Mouse (Mus musculus): ENCODE results near the gene Cfap43.
"Not testable (repeated sequence)": the region's sequence is repeated elsewhere in the genome, so short reads cannot be mapped to it uniquely, and the experiment has no call there.

Gene Cfap43

GRCm38 (mm10) chr19:47849735-47850134 lies 69.4 kb downstream of the Cfap43 start:
- DNase-seq: no peak

DNA sequence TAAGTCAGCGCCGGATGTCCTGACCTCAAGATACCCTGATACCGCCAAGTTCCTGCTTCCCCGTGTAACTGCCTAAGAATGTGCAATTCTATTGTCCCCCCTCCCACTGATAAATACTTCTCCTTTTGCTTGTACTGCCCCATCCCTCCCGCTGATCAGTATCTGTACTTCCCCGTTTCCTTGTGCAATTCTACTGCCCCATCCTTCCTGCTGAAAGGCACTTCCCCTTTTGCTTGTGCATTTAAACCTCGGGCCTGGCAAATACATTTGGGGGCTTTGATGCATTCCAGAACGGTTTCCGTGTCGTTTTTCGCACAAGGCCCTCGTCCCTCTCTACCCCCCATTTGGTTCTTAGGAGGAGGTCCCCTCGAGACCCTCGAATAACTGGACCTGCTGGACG lies 77.9 kb downstream of the Cfap43 start:
- DNase-seq: not testable (repeated sequence)

GRCm38 (mm10) chr19:47837527-47837901 lies 81.6 kb downstream of the Cfap43 start:
- DNase-seq: no peak

- DNase-seq: peak; percentile 74
Measured at GRCm38 (mm10) chr19:47836701-47837526, 82.2 kb downstream of the Cfap43 start.

DNA sequence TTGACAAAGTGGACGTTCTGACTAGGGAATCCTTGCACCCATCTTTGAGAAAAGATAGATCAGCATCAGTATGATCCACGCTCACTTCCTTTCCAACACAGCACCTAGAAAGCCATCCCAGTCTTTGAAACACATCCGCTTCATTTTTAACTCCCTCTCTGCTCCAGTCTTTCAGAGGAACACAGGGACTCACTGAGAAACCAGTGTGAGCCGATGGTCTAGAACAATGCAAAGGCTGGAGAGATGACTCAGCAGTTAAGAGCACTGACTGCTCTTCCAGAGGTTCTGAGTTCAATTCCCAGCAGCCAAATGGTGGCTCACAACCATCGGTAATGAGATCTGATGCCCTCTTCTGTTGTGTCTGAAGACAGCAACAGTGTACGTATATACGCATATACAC lies 83.3 kb downstream of the Cfap43 start:
- no peak for DNase-seq

DNA sequence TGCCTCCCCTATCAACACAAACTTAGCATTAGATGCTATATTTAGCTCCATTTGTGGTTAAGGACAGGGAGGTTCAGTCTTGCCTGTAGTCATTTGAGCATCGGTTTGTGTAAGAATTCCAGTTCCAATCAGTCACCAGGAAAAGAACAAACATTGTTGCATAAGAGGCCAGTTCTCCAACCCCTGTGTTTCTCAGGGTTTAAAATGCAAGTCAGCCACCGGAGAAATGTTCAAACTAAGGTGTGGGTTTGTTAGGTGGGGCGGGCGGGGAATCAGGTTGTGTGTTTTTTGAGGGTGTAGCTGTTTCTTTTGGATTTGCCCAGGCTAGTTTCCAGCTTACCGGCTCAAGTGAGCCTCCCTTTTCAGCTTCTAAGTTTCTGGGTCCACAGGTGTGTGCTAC lies 84.5 kb downstream of the Cfap43 start:
- peak; percentile 67 for DNase-seq

GRCm38 (mm10) chr19:47832316-47832715 lies 86.8 kb downstream of the Cfap43 start:
- no peak for DNase-seq

- no peak for DNase-seq
Measured at GRCm38 (mm10) chr19:47831111-47831510, 88.0 kb downstream of the Cfap43 start.

DNA sequence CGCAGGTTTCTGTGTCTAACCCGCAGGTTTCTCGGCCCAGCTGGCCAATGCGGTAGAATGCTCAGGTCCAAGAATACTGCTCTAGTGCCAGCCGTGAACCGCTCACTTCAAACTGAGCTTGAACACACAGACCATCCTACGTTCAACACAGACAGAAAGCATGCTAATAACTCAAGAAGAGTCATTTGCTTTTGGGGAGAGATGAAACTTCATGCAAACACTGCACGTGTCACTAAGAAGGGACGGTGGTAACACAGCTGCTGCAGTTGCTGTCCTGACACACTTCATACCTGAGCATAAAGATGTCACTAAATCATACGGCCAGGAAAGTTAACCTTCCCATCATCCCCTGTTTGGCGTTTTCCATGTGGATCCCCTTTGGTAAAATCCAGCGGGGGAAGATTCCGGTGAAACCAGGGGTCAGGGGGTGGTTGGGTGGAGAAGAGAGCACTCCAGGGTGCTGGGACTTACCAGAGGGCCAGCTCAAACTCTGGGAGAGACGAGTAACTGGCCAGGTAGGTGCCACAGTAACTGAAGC lies 89.1 kb downstream of the Cfap43 start:
- no peak for DNase-seq

DNA sequence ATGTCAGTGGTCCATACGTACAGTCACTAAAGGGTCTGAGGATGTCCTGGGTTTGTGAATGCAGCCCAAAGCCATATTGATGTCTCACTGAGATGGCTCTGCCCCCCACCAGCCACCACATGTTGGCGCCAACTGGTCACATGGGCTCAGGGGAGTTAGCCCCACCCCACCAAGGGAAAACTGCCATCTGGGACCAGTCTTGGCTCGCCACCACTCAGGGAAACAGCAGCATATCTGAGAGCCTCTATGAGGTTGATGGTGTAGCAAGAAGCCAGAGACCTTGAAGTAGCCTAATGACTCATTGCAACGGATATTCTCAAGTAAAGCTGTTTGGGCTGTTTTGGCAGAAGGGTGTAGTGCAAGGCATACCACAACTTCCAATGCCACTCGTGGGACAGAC lies 95.1 kb downstream of the Cfap43 start:
- peak; percentile 14 for DNase-seq

DNA sequence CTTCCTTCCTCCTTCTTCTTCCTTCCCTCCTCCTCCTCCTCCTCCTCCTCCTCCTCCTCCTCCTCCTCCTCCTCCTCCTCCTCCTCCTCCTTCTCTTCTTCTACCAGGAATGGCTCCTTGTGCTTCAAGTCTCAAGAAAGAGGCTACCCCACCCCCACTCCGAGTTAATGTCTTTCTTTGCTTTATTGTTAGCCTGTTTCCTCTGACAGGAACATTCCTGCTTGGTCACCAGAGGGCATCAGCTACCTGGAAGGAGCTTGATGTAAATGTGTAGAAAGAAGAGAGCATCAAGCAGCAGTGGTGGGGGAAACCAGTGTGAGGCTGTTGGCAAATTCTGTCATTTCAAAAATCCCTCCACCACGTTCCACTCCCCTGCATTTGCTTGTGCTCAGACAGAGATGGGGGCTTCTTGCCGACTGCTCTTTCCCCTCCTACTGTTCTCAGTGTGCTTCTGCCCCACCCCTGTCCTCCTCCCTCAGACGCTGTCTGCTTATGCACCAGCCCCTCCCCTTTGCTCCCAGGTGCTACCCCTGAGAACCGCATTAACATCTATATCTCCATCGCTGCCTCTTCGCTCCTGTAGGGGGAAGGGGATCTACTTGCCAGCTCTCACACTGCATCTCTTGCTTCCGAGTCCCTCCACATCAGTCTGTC lies 96.8 kb downstream of the Cfap43 start:
- peak; percentile 53 for DNase-seq

DNA sequence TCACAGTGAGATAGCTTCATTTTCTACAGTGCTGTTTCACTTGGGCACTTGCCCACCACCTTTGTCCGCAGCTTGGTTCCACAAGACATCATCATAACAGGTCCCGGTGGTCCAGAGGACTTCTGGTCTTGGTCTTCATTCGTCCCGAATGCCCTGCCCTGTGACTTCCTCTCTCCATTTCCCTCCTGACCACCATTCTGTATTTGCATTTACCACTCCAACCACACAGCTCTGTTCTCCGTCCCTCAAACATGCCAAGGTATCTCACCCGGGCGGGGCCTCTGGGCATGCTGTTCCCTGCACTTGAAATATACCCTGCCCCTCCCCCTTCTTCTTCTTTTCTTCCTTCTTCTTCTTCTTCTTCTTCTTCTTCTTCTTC lies 97.6 kb downstream of the Cfap43 start:
- peak; percentile 15 for DNase-seq

DNA sequence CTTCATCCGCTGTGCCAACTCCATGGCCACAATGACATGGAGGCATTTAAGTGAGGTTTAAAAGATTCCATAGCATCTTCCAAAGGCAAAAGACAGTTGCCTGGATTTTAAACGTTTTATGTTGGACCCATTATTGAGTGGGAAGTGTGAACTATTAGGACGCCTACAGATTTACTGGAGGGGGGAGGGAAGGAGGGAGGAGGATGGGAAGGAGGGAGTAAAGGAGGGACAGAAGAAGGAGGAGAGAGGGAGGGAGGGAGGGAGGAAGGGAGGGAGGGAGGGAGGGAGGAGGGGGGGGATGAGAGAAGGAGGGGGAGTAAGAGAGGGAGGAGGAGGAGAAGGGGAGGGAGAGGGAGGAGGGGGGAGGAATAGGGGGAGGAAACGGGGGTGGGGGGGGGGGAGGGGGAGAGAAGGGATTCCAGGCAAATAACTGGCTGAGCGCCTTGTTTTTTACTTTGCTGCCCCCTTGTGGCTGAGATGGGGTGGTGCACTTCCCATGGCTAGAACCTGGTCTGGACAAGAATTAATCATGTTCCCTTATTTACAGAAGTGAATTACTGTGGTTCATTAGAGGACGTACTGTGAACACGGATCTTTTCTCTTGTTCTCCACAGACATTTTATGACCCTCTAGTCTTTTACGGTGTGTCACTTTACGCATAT lies 98.1 kb downstream of the Cfap43 start:
- peak; percentile 87 for DNase-seq

GRCm38 (mm10) chr19:47817692-47818091 lies 101.4 kb downstream of the Cfap43 start:
- DNase-seq: no peak

DNA sequence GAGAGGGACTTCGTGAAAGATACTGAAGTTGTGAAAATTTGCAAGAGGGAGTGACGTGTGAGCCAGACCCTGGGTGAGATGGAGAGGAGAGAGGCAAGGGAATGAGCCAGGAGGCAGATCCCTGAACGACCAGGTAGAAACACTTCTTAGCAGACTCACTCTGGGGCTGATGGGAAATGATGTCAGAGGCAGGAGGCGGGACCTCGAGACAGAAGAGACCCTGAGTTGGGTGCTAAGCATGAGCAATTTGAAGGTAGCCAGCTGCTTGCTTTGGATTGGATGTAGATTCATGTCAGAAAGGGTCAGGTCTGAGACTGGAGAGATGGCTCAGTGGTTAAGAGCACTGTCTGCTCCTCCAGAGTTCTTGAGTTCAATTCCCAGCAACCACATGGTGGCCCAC lies 104.4 kb downstream of the Cfap43 start:
- no peak for DNase-seq

- no peak for DNase-seq
Measured at GRCm38 (mm10) chr19:47812091-47812490, 107.0 kb downstream of the Cfap43 start.

DNA sequence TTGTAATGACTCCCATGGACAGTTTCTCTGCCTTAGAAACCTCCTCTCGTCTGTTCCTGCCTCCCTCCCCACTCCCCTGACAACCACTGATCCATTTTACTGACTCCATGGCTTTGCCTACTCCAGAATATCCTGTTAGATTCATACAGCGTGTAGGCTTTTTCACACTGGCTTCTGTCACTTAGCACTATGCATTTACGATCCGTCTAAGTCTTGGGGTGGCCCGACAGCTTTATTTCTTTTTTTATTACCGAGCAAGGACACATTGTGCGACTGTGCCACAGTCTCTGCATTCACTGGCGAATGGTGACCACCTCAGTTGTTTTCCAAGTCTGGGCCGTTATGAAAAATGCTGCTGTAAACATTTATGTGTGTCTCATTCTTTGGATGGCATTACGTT lies 120.5 kb downstream of the Cfap43 start:
- DNase-seq: no peak

DNA sequence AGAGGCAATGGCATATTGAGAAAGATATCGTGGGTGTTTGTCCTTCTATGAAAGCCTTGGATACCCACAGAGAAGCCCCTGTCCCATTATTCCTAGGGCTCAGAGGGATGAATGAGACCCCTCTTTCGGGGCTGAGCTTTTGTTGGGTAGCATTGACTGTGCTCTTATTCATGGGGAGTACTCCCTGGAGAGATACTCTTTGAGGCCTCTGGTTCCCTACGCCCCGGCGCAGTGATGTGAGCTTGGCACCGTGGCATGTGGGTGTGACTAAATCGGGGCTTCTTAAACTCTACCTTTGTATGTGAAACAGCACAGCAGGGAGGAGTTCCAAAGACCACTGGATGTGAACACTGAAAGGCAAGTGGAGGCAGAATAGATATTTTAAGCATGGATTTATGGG lies 122.4 kb downstream of the Cfap43 start:
- DNase-seq: no peak

GRCm38 (mm10) chr19:47795009-47795728 lies 123.9 kb downstream of the Cfap43 start:
- DNase-seq: peak; percentile 89

DNA sequence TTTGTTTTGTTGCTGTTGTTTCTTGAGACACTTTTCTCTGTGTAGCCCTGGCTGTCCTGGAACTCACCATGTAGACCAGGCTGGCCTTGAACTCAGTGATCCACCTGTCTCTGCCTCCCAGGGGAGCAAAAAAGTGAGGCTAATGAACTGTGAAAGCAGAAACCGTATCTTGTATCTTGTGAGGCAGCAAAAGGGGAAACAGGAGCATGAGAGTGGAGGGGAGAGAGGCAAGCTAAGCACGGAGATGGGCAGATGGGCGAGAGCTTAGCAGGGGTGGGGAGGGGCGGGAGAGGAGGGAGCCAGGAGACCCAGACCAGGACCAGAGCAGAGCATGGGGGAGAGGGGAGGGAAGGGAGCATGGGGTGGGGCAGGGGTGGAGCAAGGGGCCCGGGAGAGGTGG lies 124.8 kb downstream of the Cfap43 start:
- DNase-seq: no peak

DNA sequence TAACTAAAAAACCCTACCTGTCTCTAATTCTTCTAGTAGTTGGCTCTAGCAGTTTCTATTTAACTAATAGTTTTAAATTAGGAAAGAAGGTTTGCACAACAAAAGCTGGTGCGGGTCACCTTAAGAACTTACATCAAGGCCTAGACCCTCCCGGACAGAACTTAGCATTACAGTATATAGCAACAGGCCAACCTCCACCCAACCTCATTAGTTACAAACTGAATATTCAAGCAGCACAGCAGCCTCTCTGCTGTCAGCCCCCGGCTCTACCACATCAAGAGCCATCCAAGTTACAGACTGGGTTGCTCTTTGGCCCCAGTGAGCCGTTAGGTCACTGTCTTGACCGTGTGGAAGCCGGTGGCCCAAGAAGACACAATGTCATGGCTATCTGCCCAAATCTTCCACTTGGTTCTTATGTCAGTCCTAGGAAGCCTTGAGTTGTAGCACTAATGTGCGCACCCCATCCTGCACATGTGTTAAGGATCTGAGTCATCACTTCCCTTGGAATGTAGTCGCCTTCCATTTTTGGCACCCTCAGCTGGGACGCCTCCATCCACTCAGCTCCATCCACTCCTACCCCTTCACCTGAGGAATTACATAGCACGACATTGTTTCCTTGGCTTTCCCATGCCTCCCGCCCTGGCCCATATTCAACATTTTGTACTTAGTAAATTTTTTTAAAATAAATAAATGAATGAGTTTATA lies 128.6 kb downstream of the Cfap43 start:
- no peak for DNase-seq

DNA sequence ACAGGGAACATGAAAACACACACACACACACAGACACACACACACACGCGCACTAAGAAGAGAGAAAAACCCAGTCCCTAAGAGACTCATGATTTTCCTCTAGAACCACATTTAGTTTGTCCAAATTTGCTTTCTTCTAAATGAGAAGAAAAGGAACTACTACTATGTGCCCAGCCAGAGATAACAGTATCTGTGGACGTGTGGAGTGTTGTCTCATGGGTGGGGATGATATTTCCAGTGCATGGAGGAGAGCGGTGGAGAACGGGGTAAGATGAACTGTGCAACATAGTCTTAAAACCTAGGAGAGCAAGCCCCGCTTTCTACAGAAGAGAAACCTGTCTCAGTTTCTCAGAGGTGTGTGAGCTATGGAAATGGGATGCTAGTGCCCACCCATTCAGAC lies 135.2 kb downstream of the Cfap43 start:
- DNase-seq: no peak
